Mouse (Mus musculus) heart, adult 2 months (tissue): Measurements from ENCODE around the gene Rps6kb2. TPM values are rescaled to one million over a fixed set of nuclear protein-coding genes. Genes with fewer than 3 reads are reported as not detected.

ENCODE experiments used
- DNase-seq, 2 experiments: peaks; one replicate each; pipeline ENCODE4 v3.0.0; 2021
- H3K27ac ChIP-seq: fragments of 200-600 bp; 2 replicates; pipeline ENCODE4 v1.8.1; 2022
- H3K27me3 ChIP-seq: fragments of 200-500 bp; 2 replicates; pipeline ENCODE4 v1.6.1; 2012; ENCODE audit warnings: mild to moderate bottlenecking, low read length, inconsistent platforms, mixed read lengths; ENCODE audit not compliant: control insufficient read depth, insufficient read depth
- H3K36me3 ChIP-seq: fragments of 200-500 bp; 2 replicates; pipeline ENCODE4 v1.6.1; 2012; ENCODE audit warnings: low read length, inconsistent platforms; ENCODE audit not compliant: control insufficient read depth, insufficient read depth
- H3K4me1 ChIP-seq: fragments of 200-500 bp; 2 replicates; pipeline ENCODE4 v1.6.1; 2011; ENCODE audit warnings: low read length; ENCODE audit not compliant: control insufficient read depth, insufficient read depth
- H3K4me3 ChIP-seq: fragments of 200-600 bp; 2 replicates; pipeline ENCODE4 v1.8.1; 2022
- H3K79me2 ChIP-seq: fragments of 200-500 bp; replicated peaks from 2 replicates; pipeline ENCODE4 v1.6.1; 2012; ENCODE audit warnings: mild to moderate bottlenecking, inconsistent platforms, low read length, moderate library complexity, mixed read lengths; ENCODE audit not compliant: control insufficient read depth, insufficient read depth
- H3K9ac ChIP-seq: fragments of 200-500 bp; 2 replicates; pipeline ENCODE4 v1.6.1; 2012; ENCODE audit warnings: low read depth, mild to moderate bottlenecking, control low read depth, inconsistent platforms, low read length, mixed read lengths
- CTCF ChIP-seq: fragments of 200-600 bp; IDR thresholded peaks from 2 replicates; pipeline ENCODE4 v1.8.1; 2022; ENCODE audit warnings: antibody characterized with exemption, mild to moderate bottlenecking, moderate library complexity
- EP300 ChIP-seq: fragments of 200-500 bp; IDR thresholded peaks from 2 replicates; pipeline ENCODE4 v1.6.1; 2011; ENCODE audit warnings: low read depth, low read length, control low read depth; ENCODE audit not compliant: insufficient read depth
- POLR2A ChIP-seq: fragments of 200-500 bp; IDR thresholded peaks from 2 replicates; pipeline ENCODE4 v1.6.1; 2011; ENCODE audit warnings: mild to moderate bottlenecking, low read depth, low read length, control low read depth; ENCODE audit not compliant: insufficient read depth
- WGBS: fragments of 180-500 bp; shearing (Covaris S2); methylation state at CpG from one replicate; pipeline ENCODE4 v1.1.7; 2018; 5-methylcytosine and 5-hydroxymethylcytosine counted together
- intact Hi-C: fragments of 180-260 bp; cut with DNase I; formaldehyde crosslinking; loops from one replicate; pipeline ENCODE4 v1.15.1; 2025
- polyA plus RNA-seq: library from polyadenylated mRNA; depleted of rRNA; stranded (reverse); fragments of >200 nt; gene quantifications from 2 replicates; pipeline ENCODE4 v1.2.3, GENCODE M21; 2012
- total RNA-seq, 2 experiments: library from RNA; stranded (reverse); gene quantifications; 2 replicates each; pipeline ENCODE4 v1.2.3; 2021

Rps6kb2 gene
- total and polyA plus RNA-seq, 3 experiments: 14.7 to 32.9 (median 18.2) TPM

GRCm38 (mm10) chr19:4203604-4204326 lies 40.6 kb upstream of the Rps6kb2 start:
- H3K9ac ChIP-seq: no peak overlapping the region
- intact Hi-C loops: loop anchor here (5.0 kb wide), 2 partner anchors 76 to 106 kb away; partner anchors contain the start of genes Aip, Cdk2ap2 and Pitpnm1

GRCm38 (mm10) chr19:4203148-4203547 lies 40.0 kb upstream of the Rps6kb2 start:
- WGBS: 55% methylated on average over 3 of the region's 3 CpGs
- no peaks in the 10 kb centered on the region for H3K36me3 ChIP-seq
- DNase-seq: no peak
- peak overlapping the region; percentile 47 for H3K27ac ChIP-seq
- intact Hi-C loops: loop anchor here (5.0 kb wide), 2 partner anchors 76 to 106 kb away; partner anchors contain the start of genes Aip, Cdk2ap2 and Pitpnm1
- H3K4me1 ChIP-seq: peaks cover 10% of the 10 kb centered on the region
- H3K27me3 ChIP-seq: no peaks in the 10 kb centered on the region
- H3K79me2 ChIP-seq: no peaks in the 10 kb centered on the region
- no peak overlapping the region for H3K4me3 ChIP-seq
- H3K9ac ChIP-seq: no peak overlapping the region
- TF ChIP-seq CTCF (peak; percentile 35), POLR2A (no peak), EP300 (no peak)

More at GRCm38 (mm10) chr19:4203604-4204326, 40.6 kb upstream of the Rps6kb2 start:
- H3K4me3 ChIP-seq: no peak overlapping the region
- H3K79me2 ChIP-seq: no peaks in the 10 kb centered on the region
- TF ChIP-seq POLR2A: 0 out of 2 replicates have a peak, but pooled peaks have one; percentile 18
- TF ChIP-seq EP300: no peak
- 27% methylated on average over 13 of the region's 13 CpGs for WGBS
- H3K27ac ChIP-seq: peak overlapping the region; percentile 61
- H3K36me3 ChIP-seq: no peaks in the 10 kb centered on the region
- H3K4me1 ChIP-seq: peaks cover 10% of the 10 kb centered on the region
- DNase-seq: no peak
- H3K27me3 ChIP-seq: no peaks in the 10 kb centered on the region

- no peaks in the 10 kb centered on the region for H3K79me2 ChIP-seq
- peak overlapping the region; percentile 84 for H3K27ac ChIP-seq
- peak overlapping the region; percentile 76 for H3K4me3 ChIP-seq
- intact Hi-C loops: loop anchor here (5.0 kb wide), 2 partner anchors 75 to 105 kb away; partner anchors contain the start of genes Aip, Cdk2ap2 and Pitpnm1
- WGBS: 41% methylated on average over 7 of the region's 7 CpGs
- no peak for TF ChIP-seq EP300
- TF ChIP-seq CTCF: no peak
- TF ChIP-seq POLR2A: no peak
- no peak for DNase-seq
- peaks cover 10% of the 10 kb centered on the region for H3K4me1 ChIP-seq
- H3K9ac ChIP-seq: peak overlapping the region; percentile 74; the same call in 1 of the 2 replicates
- no peaks in the 10 kb centered on the region for H3K36me3 ChIP-seq
- no peaks in the 10 kb centered on the region for H3K27me3 ChIP-seq
Observed at GRCm38 (mm10) chr19:4202149-4202548, 39.0 kb upstream of the Rps6kb2 start.

GRCm38 (mm10) chr19:4201291-4201909 lies 38.2 kb upstream of the Rps6kb2 start, which contains the start of gene Rad9a:
Gene Rad9a (minus strand): TSS chr19:4201662.
- Histone ChIP-seq H3K4me3 (peak within 1 kb of the TSS; percentile 76), H3K4me1 (peaks cover 13% of the 10 kb centered on the region), H3K27ac (peak within 1 kb of the TSS; percentile 84), H3K36me3 (no peaks in the 10 kb centered on the region), H3K79me2 (no peaks in the 10 kb centered on the region), H3K9ac (peak within 1 kb of the TSS; percentile 74), H3K27me3 (no peaks in the 10 kb centered on the region)
- peak; percentile 97 for TF ChIP-seq POLR2A
- TF ChIP-seq EP300: no peak
- intact Hi-C loops: loop anchor here (1.0 to 5.0 kb wide), 3 partner anchors 9 to 104 kb away; partner anchors contain the start of genes Aip, Cdk2ap2, Pitpnm1 and Ppp1ca
- WGBS: under 1% methylated on average over 34 of the region's 34 CpGs
- peak; percentile 94 to 97 for DNase-seq

- DNase-seq: no peak
- H3K4me1 ChIP-seq: peaks cover 14% of the 10 kb centered on the region
- no peaks in the 10 kb centered on the region for H3K27me3 ChIP-seq
- H3K36me3 ChIP-seq: peaks cover 12% of the 10 kb centered on the region
- H3K4me3 ChIP-seq: no peak overlapping the region
- no peak overlapping the region for H3K9ac ChIP-seq
- TF ChIP-seq POLR2A (no peak), CTCF (no peak), EP300 (no peak)
- 70% methylated on average over 3 of the region's 3 CpGs for WGBS
- intact Hi-C loops: no loop called here
- H3K79me2 ChIP-seq: peaks cover 4% of the 10 kb centered on the region; the same call in 1 of the 2 replicates
- no peak overlapping the region for H3K27ac ChIP-seq
Observed at GRCm38 (mm10) chr19:4197180-4197579, 34.0 kb upstream of the Rps6kb2 start.
